Mouse (Mus musculus): Measurements from ENCODE around the gene Tle6. TPM values are rescaled to one million over a fixed set of nuclear protein-coding genes. Genes with fewer than 3 reads are reported as not detected.
A peak's percentile ranks its signal among the peaks of the same experiment; 100 is the strongest.

The Tle6 gene
- polyA plus RNA-seq, 1 experiment from 2014 or later, result 2.5 TPM

DNA sequence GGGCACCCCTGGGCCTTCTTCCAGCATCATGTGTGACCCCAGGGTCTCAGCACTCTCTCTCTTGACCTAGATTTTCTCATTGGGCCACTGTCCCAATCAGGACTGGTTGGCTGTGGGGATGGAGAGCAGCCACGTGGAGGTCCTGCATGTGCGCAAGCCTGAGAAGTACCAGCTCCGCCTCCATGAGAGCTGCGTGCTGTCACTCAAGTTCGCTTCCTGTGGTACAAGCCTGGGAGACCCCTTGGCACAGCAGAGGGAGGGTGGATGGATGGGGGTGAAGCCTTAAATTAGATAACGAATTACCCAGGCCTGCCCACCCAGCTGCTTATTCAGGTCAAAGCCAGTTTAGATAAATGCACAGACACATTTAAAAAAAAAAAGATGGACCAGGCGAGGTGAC is 12.1 kb downstream of the Tle6 start:
- DNase-seq (ENCODE audit: low spot score) (no peak), ATAC-seq (no peak)
- Histone ChIP-seq H3K27ac (ENCODE audit: low read depth, low read length) (no peak overlapping the region), H3K27me3 (replicated peaks; ENCODE audit: control insufficient read depth, insufficient read depth, low read length) (peaks cover 8% of the 10 kb centered on the region), H3K9me3 (replicated peaks; ENCODE audit: control insufficient read depth, low read length) (no peaks in the 10 kb centered on the region), H3K4me2 (ENCODE audit: low read length) (no peak overlapping the region), H3K9ac (ENCODE audit: low read length) (no peak overlapping the region), H3K36me3 (ENCODE audit: control insufficient read depth, insufficient read depth, low read length) (peaks cover 5% of the 10 kb centered on the region; the same call in 1 of the 2 replicates), H3K4me1 (ENCODE audit: control insufficient read depth, insufficient read depth, low read length) (no peaks in the 10 kb centered on the region), H3K4me3 (ENCODE audit: low read depth, low read length) (no peak overlapping the region)
- 56% methylated on average over 7 of the region's 7 CpGs for WGBS

- 52% methylated on average over 6 of the region's 6 CpGs for WGBS
- no peaks in the 10 kb centered on the region for H3K4me1 ChIP-seq (ENCODE audit: control insufficient read depth, insufficient read depth, low read length)
- H3K9me3 ChIP-seq (replicated peaks; ENCODE audit: control insufficient read depth, low read length), result no peaks in the 10 kb centered on the region
- no peak overlapping the region for H3K4me3 ChIP-seq (ENCODE audit: low read depth, low read length)
- no peak overlapping the region for H3K4me2 ChIP-seq (ENCODE audit: low read length)
- no peak for ATAC-seq
- no peak overlapping the region for H3K9ac ChIP-seq (ENCODE audit: low read length)
- no peak overlapping the region for H3K27ac ChIP-seq (ENCODE audit: low read depth, low read length)
- H3K36me3 ChIP-seq (ENCODE audit: control insufficient read depth, insufficient read depth, low read length), result peaks cover 5% of the 10 kb centered on the region; the same call in 1 of the 2 replicates
- no peak for DNase-seq (ENCODE audit: low spot score)
- H3K27me3 ChIP-seq (replicated peaks; ENCODE audit: control insufficient read depth, insufficient read depth, low read length), result peaks cover 7% of the 10 kb centered on the region
Measured at GRCm38 (mm10) chr10:81583347-81583746, 17.5 kb downstream of the Tle6 start.

GRCm38 (mm10) chr10:81580441-81581070 is 20.3 kb downstream of the Tle6 start:
- H3K9me3 ChIP-seq (replicated peaks; ENCODE audit: control insufficient read depth, low read length), result no peaks in the 10 kb centered on the region
- peaks cover 4% of the 10 kb centered on the region for H3K4me1 ChIP-seq (ENCODE audit: control insufficient read depth, insufficient read depth, low read length)
- no peak for ATAC-seq
- DNase-seq (ENCODE audit: low spot score), result no peak
- no peaks in the 10 kb centered on the region for H3K36me3 ChIP-seq (ENCODE audit: control insufficient read depth, insufficient read depth, low read length)
- 59% methylated on average over 24 of the region's 25 CpGs for WGBS
- no peak overlapping the region for H3K4me2 ChIP-seq (ENCODE audit: low read length)
- no peak overlapping the region for H3K4me3 ChIP-seq (ENCODE audit: low read depth, low read length)
- H3K27ac ChIP-seq (ENCODE audit: low read depth, low read length), result no peak overlapping the region
- peaks cover 15% of the 10 kb centered on the region for H3K27me3 ChIP-seq (replicated peaks; ENCODE audit: control insufficient read depth, insufficient read depth, low read length)
- no peak overlapping the region for H3K9ac ChIP-seq (ENCODE audit: low read length)

DNA sequence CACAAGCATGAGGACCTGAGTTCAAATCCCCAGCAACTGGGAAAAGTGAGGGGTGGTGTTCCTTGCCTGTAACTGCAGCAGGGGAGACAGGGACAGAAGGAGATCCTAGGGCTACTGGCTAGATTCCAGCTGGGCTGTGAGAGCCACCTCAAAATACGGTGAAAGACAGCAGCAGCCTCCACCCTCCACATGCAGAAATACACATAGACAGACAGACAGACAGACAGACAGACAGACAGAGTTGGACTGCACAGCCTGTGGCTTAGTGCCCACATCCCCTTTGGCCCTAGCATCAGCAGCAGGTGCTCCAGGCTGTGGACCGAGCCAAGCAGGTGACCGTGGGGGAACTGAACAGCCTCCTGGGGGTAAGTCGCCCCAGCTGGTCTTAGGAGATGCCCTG is 20.9 kb downstream of the Tle6 start:
- Histone ChIP-seq H3K9me3 (replicated peaks; ENCODE audit: control insufficient read depth, low read length) (no peaks in the 10 kb centered on the region), H3K4me1 (ENCODE audit: control insufficient read depth, insufficient read depth, low read length) (peaks cover 8% of the 10 kb centered on the region), H3K4me2 (ENCODE audit: low read length) (no peak overlapping the region), H3K4me3 (ENCODE audit: low read depth, low read length) (no peak overlapping the region), H3K27ac (ENCODE audit: low read depth, low read length) (no peak overlapping the region), H3K27me3 (replicated peaks; ENCODE audit: control insufficient read depth, insufficient read depth, low read length) (peaks cover 15% of the 10 kb centered on the region), H3K9ac (ENCODE audit: low read length) (no peak overlapping the region), H3K36me3 (ENCODE audit: control insufficient read depth, insufficient read depth, low read length) (no peaks in the 10 kb centered on the region)
- DNase-seq (ENCODE audit: low spot score) (no peak), ATAC-seq (no peak)
- WGBS, result 56% methylated on average over 4 of the region's 4 CpGs

DNA sequence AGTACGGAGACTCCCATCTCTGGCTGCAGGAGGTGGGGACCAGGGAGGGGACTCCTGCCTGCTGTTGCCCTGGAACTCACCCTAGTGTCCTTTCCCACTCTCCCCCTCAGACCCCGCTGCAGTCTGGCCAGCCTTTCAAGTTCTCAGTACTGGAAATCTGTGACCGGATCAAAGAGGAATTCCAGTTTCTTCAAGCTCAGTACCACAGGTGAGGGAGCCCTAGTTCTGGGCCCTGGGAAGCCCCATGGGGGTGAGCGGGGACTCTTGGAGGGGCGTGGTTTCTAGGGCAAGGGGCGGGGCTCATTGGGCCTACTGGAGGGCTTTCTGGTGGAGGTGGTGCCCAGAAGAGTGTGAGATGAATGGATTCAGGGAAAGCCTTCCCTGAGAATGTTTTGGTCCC is 25.2 kb downstream of the Tle6 start:
- Histone ChIP-seq H3K9me3 (replicated peaks; ENCODE audit: control insufficient read depth, low read length) (no peaks in the 10 kb centered on the region), H3K27ac (ENCODE audit: low read depth, low read length) (no peak overlapping the region), H3K4me3 (ENCODE audit: low read depth, low read length) (peak overlapping the region; percentile 50), H3K36me3 (ENCODE audit: control insufficient read depth, insufficient read depth, low read length) (no peaks in the 10 kb centered on the region), H3K27me3 (replicated peaks; ENCODE audit: control insufficient read depth, insufficient read depth, low read length) (peaks cover 24% of the 10 kb centered on the region), H3K4me1 (ENCODE audit: control insufficient read depth, insufficient read depth, low read length) (peaks cover 22% of the 10 kb centered on the region), H3K4me2 (ENCODE audit: low read length) (peak overlapping the region; percentile 70), H3K9ac (ENCODE audit: low read length) (peak overlapping the region; percentile 68)
- WGBS, result 2% methylated on average over 6 of the region's 6 CpGs
- ATAC-seq (no peak), DNase-seq (ENCODE audit: low spot score) (no peak)

- ATAC-seq (no peak), DNase-seq (ENCODE audit: low spot score) (no peak)
- Histone ChIP-seq H3K27ac (ENCODE audit: low read depth, low read length) (no peak overlapping the region), H3K36me3 (ENCODE audit: control insufficient read depth, insufficient read depth, low read length) (no peaks in the 10 kb centered on the region), H3K27me3 (replicated peaks; ENCODE audit: control insufficient read depth, insufficient read depth, low read length) (peaks cover 24% of the 10 kb centered on the region), H3K4me1 (ENCODE audit: control insufficient read depth, insufficient read depth, low read length) (peaks cover 26% of the 10 kb centered on the region), H3K4me3 (ENCODE audit: low read depth, low read length) (peak overlapping the region; percentile 50), H3K9me3 (replicated peaks; ENCODE audit: control insufficient read depth, low read length) (no peaks in the 10 kb centered on the region), H3K9ac (ENCODE audit: low read length) (peak overlapping the region; percentile 68), H3K4me2 (ENCODE audit: low read length) (peak overlapping the region; percentile 70)
- WGBS, result under 1% methylated on average over 29 of the region's 30 CpGs
Measured at GRCm38 (mm10) chr10:81575208-81575631, 25.7 kb downstream of the Tle6 start.

- peak within 1 kb of the TSS; percentile 70 for H3K4me2 ChIP-seq (ENCODE audit: low read length)
- DNase-seq (ENCODE audit: low spot score) (no peak), ATAC-seq (no peak)
- H3K27ac ChIP-seq (ENCODE audit: low read depth, low read length), result no peak within 1 kb of the TSS
- 14% methylated on average over 10 of the region's 10 CpGs for WGBS
- H3K36me3 ChIP-seq (ENCODE audit: control insufficient read depth, insufficient read depth, low read length), result no peaks in the 10 kb centered on the region
- H3K9me3 ChIP-seq (replicated peaks; ENCODE audit: control insufficient read depth, low read length), result no peaks in the 10 kb centered on the region
- H3K9ac ChIP-seq (ENCODE audit: low read length), result peak within 1 kb of the TSS; percentile 68
- peaks cover 28% of the 10 kb centered on the region for H3K4me1 ChIP-seq (ENCODE audit: control insufficient read depth, insufficient read depth, low read length)
- peak within 1 kb of the TSS; percentile 50 for H3K4me3 ChIP-seq (ENCODE audit: low read depth, low read length)
- H3K27me3 ChIP-seq (replicated peaks; ENCODE audit: control insufficient read depth, insufficient read depth, low read length), result peaks cover 25% of the 10 kb centered on the region
Measured at GRCm38 (mm10) chr10:81574081-81575056, 26.5 kb downstream of the Tle6 start, which contains the start of gene Tle2. TSS of gene Tle2 (plus strand) at chr10:81574561.

GRCm38 (mm10) chr10:81572975-81573374 is 27.9 kb downstream of the Tle6 start:
- Histone ChIP-seq H3K27ac (ENCODE audit: low read depth, low read length) (no peak overlapping the region), H3K4me2 (ENCODE audit: low read length) (no peak overlapping the region), H3K27me3 (replicated peaks; ENCODE audit: control insufficient read depth, insufficient read depth, low read length) (peaks cover 26% of the 10 kb centered on the region), H3K4me1 (ENCODE audit: control insufficient read depth, insufficient read depth, low read length) (peaks cover 39% of the 10 kb centered on the region), H3K4me3 (ENCODE audit: low read depth, low read length) (no peak overlapping the region), H3K9ac (ENCODE audit: low read length) (no peak overlapping the region), H3K36me3 (ENCODE audit: control insufficient read depth, insufficient read depth, low read length) (no peaks in the 10 kb centered on the region), H3K9me3 (replicated peaks; ENCODE audit: control insufficient read depth, low read length) (no peaks in the 10 kb centered on the region)
- no peak for ATAC-seq
- no peak for DNase-seq (ENCODE audit: low spot score)
- 7% methylated on average over 9 of the region's 9 CpGs for WGBS

Measured in forebrain, embryonic 14.5 days (tissue).